Mouse (Mus musculus) adrenal gland, adult 8-10 months (tissue): ENCODE measurements around the gene Coro2a. TPM values are rescaled to one million over a fixed set of nuclear protein-coding genes. Genes with fewer than 3 reads are reported as not detected.

Experiments used
- DNase-seq: peaks from one replicate; pipeline ENCODE4 v3.0.0; 2022
- total RNA-seq, 4 experiments: library from RNA; stranded (reverse); gene quantifications; 2 replicates each; pipeline ENCODE4 v1.2.4; 2022

The Coro2a gene
- total RNA-seq, 4 experiments from 2014 or later, result 2.7 to 6.3 (median 5.1) TPM

- no peak for DNase-seq
Observed at GRCm38 (mm10) chr4:46520491-46520890, 81.5 kb downstream of the Coro2a start.

GRCm38 (mm10) chr4:46507736-46508460, 94.1 kb downstream of the Coro2a start:
- DNase-seq, result peak; percentile 70

- peak; percentile 94 for DNase-seq
Observed at GRCm38 (mm10) chr4:46506801-46507610, 95.0 kb downstream of the Coro2a start.

- DNase-seq, result no peak
Observed at GRCm38 (mm10) chr4:46505361-46506057, 96.5 kb downstream of the Coro2a start.

GRCm38 (mm10) chr4:46503881-46504280, 98.1 kb downstream of the Coro2a start:
- no peak for DNase-seq

- DNase-seq, result no peak
Observed at GRCm38 (mm10) chr4:46502606-46503502, 99.1 kb downstream of the Coro2a start.

GRCm38 (mm10) chr4:46498976-46499375, 103.0 kb downstream of the Coro2a start:
- no peak for DNase-seq

- no peak for DNase-seq
Observed at GRCm38 (mm10) chr4:46498511-46498910, 103.5 kb downstream of the Coro2a start.

- DNase-seq, result peak; percentile 43
Observed at GRCm38 (mm10) chr4:46497286-46497892, 104.6 kb downstream of the Coro2a start.

- DNase-seq, result no peak
Observed at GRCm38 (mm10) chr4:46495543-46495942, 106.5 kb downstream of the Coro2a start.

- DNase-seq, result no peak
Observed at GRCm38 (mm10) chr4:46493071-46493470, 108.9 kb downstream of the Coro2a start.

GRCm38 (mm10) chr4:46489028-46489925, 112.7 kb downstream of the Coro2a start, which contains the start of gene Nans:
Gene Nans, plus strand, starts transcription at chr4:46489248.
- peak; percentile 92 for DNase-seq

GRCm38 (mm10) chr4:46487348-46487747, 114.7 kb downstream of the Coro2a start:
- DNase-seq, result peak; percentile 58

Other genes starting within 250 kb of the Coro2a start
- gene Trmo, start 212.8 kb downstream of the Coro2a start, total RNA-seq, result 1 to 10 TPM; 5.6 to 7.8 (median 6.7) TPM
- under 1 TPM in 1 of 4 experiments, not detected in 3; 0.11 TPM for gene Hemgn, start 188.7 kb downstream of the Coro2a start, total RNA-seq
- 100 to 1,000 TPM; 104 to 129 (median 117) TPM for gene Anp32b, start 151.3 kb downstream of the Coro2a start, total RNA-seq
- gene Nans, start 113.0 kb downstream of the Coro2a start, total RNA-seq, result 10 to 100 TPM; 35.0 to 43.4 (median 38.6) TPM
- gene Trim14, start 66.1 kb downstream of the Coro2a start, total RNA-seq, result 10 to 100 TPM in 2 of 4 experiments, 1 to 10 TPM in 2; 5.1 to 12.2 (median 8.2) TPM
- 10 to 100 TPM in 1 of 4 experiments, 1 to 10 TPM in 3; 2.6 to 10.5 (median 7.0) TPM for gene Tbc1d2, start 48.0 kb upstream of the Coro2a start, total RNA-seq